Mouse (Mus musculus): ENCODE results near the gene Plekhs1. TPM values are rescaled to one million over a fixed set of nuclear protein-coding genes. Genes with fewer than 3 reads are reported as not detected.
"Not testable (repeated sequence)": the region's sequence is repeated elsewhere in the genome, so short reads cannot be mapped to it uniquely, and the experiment has no call there.

Gene Plekhs1
- polyA plus RNA-seq, 2 experiments from 2014 or later, result 2.2 TPM; not detected in 1

- ATAC-seq, result no peak
These were observed 2.0 kb upstream of the Plekhs1 start for GRCm38 (mm10) chr19:56459154-56460050.

GRCm38 (mm10) chr19:56460241-56460640 lies 1.2 kb upstream of the Plekhs1 start:
- ATAC-seq, result no peak

- no peak for ATAC-seq
These were observed 1.3 kb downstream of the Plekhs1 start for GRCm38 (mm10) chr19:56462786-56463185.

GRCm38 (mm10) chr19:56466486-56466885 lies 5.0 kb downstream of the Plekhs1 start:
- no peak for ATAC-seq

- no peak for ATAC-seq
These were observed 9.0 kb downstream of the Plekhs1 start for GRCm38 (mm10) chr19:56470286-56471020.

- no peak for ATAC-seq
These were observed 10.5 kb downstream of the Plekhs1 start for GRCm38 (mm10) chr19:56471934-56472333.

- no peak for ATAC-seq
These were observed 13.6 kb downstream of the Plekhs1 start for GRCm38 (mm10) chr19:56474869-56475550.

- no peak for ATAC-seq
These were observed 15.1 kb downstream of the Plekhs1 start for GRCm38 (mm10) chr19:56476546-56476945.

GRCm38 (mm10) chr19:56477253-56477652 lies 15.8 kb downstream of the Plekhs1 start:
- ATAC-seq, result no peak

GRCm38 (mm10) chr19:56477832-56478231 lies 16.4 kb downstream of the Plekhs1 start:
- ATAC-seq, result no peak

- ATAC-seq, result no peak
These were observed 23.4 kb downstream of the Plekhs1 start for GRCm38 (mm10) chr19:56484630-56485375.

- no peak for ATAC-seq
These were observed 24.2 kb downstream of the Plekhs1 start for GRCm38 (mm10) chr19:56485376-56486271.

GRCm38 (mm10) chr19:56486926-56487325 lies 25.5 kb downstream of the Plekhs1 start:
- ATAC-seq, result no peak

GRCm38 (mm10) chr19:56487339-56487738 lies 25.9 kb downstream of the Plekhs1 start:
- no peak for ATAC-seq

GRCm38 (mm10) chr19:56489601-56490000 lies 28.2 kb downstream of the Plekhs1 start:
- no peak for ATAC-seq

- ATAC-seq, result not testable (repeated sequence)
These were observed 32.7 kb downstream of the Plekhs1 start for GRCm38 (mm10) chr19:56494157-56494556.

GRCm38 (mm10) chr19:56503069-56503468 lies 41.6 kb downstream of the Plekhs1 start:
- not testable (repeated sequence) for ATAC-seq

- ATAC-seq, result not testable (repeated sequence)
These were observed 42.1 kb downstream of the Plekhs1 start for GRCm38 (mm10) chr19:56503525-56503924.

- not testable (repeated sequence) for ATAC-seq
These were observed 49.8 kb downstream of the Plekhs1 start for GRCm38 (mm10) chr19:56511207-56511606.

GRCm38 (mm10) chr19:56513527-56513926 lies 52.1 kb downstream of the Plekhs1 start:
- ATAC-seq, result not testable (repeated sequence)

- ATAC-seq, result not testable (repeated sequence)
These were observed 58.0 kb downstream of the Plekhs1 start for GRCm38 (mm10) chr19:56519408-56519807.
